Mouse (Mus musculus): ENCODE measurements around the gene Gna14. TPM values are rescaled to one million over a fixed set of nuclear protein-coding genes. Genes with fewer than 3 reads are reported as not detected.

Gna14 gene
- polyA plus RNA-seq, 1 experiment from 2014 or later: 0.66 TPM

GRCm38 (mm10) chr19:16514201-16514600 lies 78.6 kb downstream of the Gna14 start:
- no peaks in the 10 kb centered on the region for H3K9me3 ChIP-seq (ENCODE audit: control insufficient read depth, low read length)
- no peak for ATAC-seq (ENCODE audit: low read depth)
- 79% methylated on average over 4 of the region's 4 CpGs for WGBS

GRCm38 (mm10) chr19:16518569-16518968 lies 83.0 kb downstream of the Gna14 start:
- H3K4me2 ChIP-seq (ENCODE audit: low read depth, low read length): no peak overlapping the region
- H3K9me3 ChIP-seq (ENCODE audit: control insufficient read depth, low read length): no peaks in the 10 kb centered on the region
- H3K9ac ChIP-seq (replicated peaks; ENCODE audit: low read depth, low read length): no peak overlapping the region
- no peaks in the 10 kb centered on the region for H3K27me3 ChIP-seq (ENCODE audit: control insufficient read depth, insufficient read depth, low read length)
- H3K4me1 ChIP-seq (ENCODE audit: control insufficient read depth, insufficient read depth, low read length): no peaks in the 10 kb centered on the region
- H3K36me3 ChIP-seq (ENCODE audit: control insufficient read depth, insufficient read depth, low read length): no peaks in the 10 kb centered on the region
- no peak for ATAC-seq (ENCODE audit: low read depth)
- H3K27ac ChIP-seq (ENCODE audit: low read depth, low read length): no peak overlapping the region
- WGBS: 83% methylated on average over 3 of the region's 3 CpGs
- no peak overlapping the region for H3K4me3 ChIP-seq (ENCODE audit: low read depth, low read length)

More at GRCm38 (mm10) chr19:16514201-16514600, 78.6 kb downstream of the Gna14 start:
- H3K36me3 ChIP-seq (ENCODE audit: control insufficient read depth, insufficient read depth, low read length): no peaks in the 10 kb centered on the region
- no peaks in the 10 kb centered on the region for H3K27me3 ChIP-seq (ENCODE audit: control insufficient read depth, insufficient read depth, low read length)
- no peak overlapping the region for H3K9ac ChIP-seq (replicated peaks; ENCODE audit: low read depth, low read length)
- no peaks in the 10 kb centered on the region for H3K4me1 ChIP-seq (ENCODE audit: control insufficient read depth, insufficient read depth, low read length)
- H3K27ac ChIP-seq (ENCODE audit: low read depth, low read length): no peak overlapping the region
- H3K4me2 ChIP-seq (ENCODE audit: low read depth, low read length): no peak overlapping the region
- H3K4me3 ChIP-seq (ENCODE audit: low read depth, low read length): no peak overlapping the region

GRCm38 (mm10) chr19:16520608-16521007 lies 85.0 kb downstream of the Gna14 start:
- H3K27me3 ChIP-seq (ENCODE audit: control insufficient read depth, insufficient read depth, low read length): no peaks in the 10 kb centered on the region
- H3K4me1 ChIP-seq (ENCODE audit: control insufficient read depth, insufficient read depth, low read length): no peaks in the 10 kb centered on the region
- no peaks in the 10 kb centered on the region for H3K36me3 ChIP-seq (ENCODE audit: control insufficient read depth, insufficient read depth, low read length)
- H3K27ac ChIP-seq (ENCODE audit: low read depth, low read length): no peak overlapping the region
- no peak overlapping the region for H3K4me3 ChIP-seq (ENCODE audit: low read depth, low read length)
- no peak overlapping the region for H3K9ac ChIP-seq (replicated peaks; ENCODE audit: low read depth, low read length)
- WGBS: 95% methylated on average over 3 of the region's 3 CpGs
- H3K9me3 ChIP-seq (ENCODE audit: control insufficient read depth, low read length): no peaks in the 10 kb centered on the region
- H3K4me2 ChIP-seq (ENCODE audit: low read depth, low read length): no peak overlapping the region
- ATAC-seq (ENCODE audit: low read depth): no peak

GRCm38 (mm10) chr19:16526302-16526880 lies 90.8 kb downstream of the Gna14 start:
- Histone ChIP-seq H3K36me3 (ENCODE audit: control insufficient read depth, insufficient read depth, low read length) (no peaks in the 10 kb centered on the region), H3K27me3 (ENCODE audit: control insufficient read depth, insufficient read depth, low read length) (no peaks in the 10 kb centered on the region), H3K4me1 (ENCODE audit: control insufficient read depth, insufficient read depth, low read length) (no peaks in the 10 kb centered on the region), H3K9me3 (ENCODE audit: control insufficient read depth, low read length) (no peaks in the 10 kb centered on the region), H3K27ac (ENCODE audit: low read depth, low read length) (no peak overlapping the region), H3K9ac (replicated peaks; ENCODE audit: low read depth, low read length) (no peak overlapping the region), H3K4me3 (ENCODE audit: low read depth, low read length) (no peak overlapping the region), H3K4me2 (ENCODE audit: low read depth, low read length) (no peak overlapping the region)
- ATAC-seq (ENCODE audit: low read depth): no peak
- WGBS: 92% methylated on average over 9 of the region's 9 CpGs

- Histone ChIP-seq H3K9me3 (ENCODE audit: control insufficient read depth, low read length) (no peaks in the 10 kb centered on the region), H3K27ac (ENCODE audit: low read depth, low read length) (no peak overlapping the region), H3K36me3 (ENCODE audit: control insufficient read depth, insufficient read depth, low read length) (no peaks in the 10 kb centered on the region), H3K4me1 (ENCODE audit: control insufficient read depth, insufficient read depth, low read length) (no peaks in the 10 kb centered on the region), H3K9ac (replicated peaks; ENCODE audit: low read depth, low read length) (no peak overlapping the region), H3K4me2 (ENCODE audit: low read depth, low read length) (no peak overlapping the region), H3K4me3 (ENCODE audit: low read depth, low read length) (no peak overlapping the region), H3K27me3 (ENCODE audit: control insufficient read depth, insufficient read depth, low read length) (no peaks in the 10 kb centered on the region)
- no peak for ATAC-seq (ENCODE audit: low read depth)
- 76% methylated on average over 5 of the region's 5 CpGs for WGBS
Observed at GRCm38 (mm10) chr19:16527031-16527430, 91.5 kb downstream of the Gna14 start.

GRCm38 (mm10) chr19:16528225-16528828 lies 92.8 kb downstream of the Gna14 start:
- Histone ChIP-seq H3K36me3 (ENCODE audit: control insufficient read depth, insufficient read depth, low read length) (no peaks in the 10 kb centered on the region), H3K27ac (ENCODE audit: low read depth, low read length) (no peak overlapping the region), H3K4me2 (ENCODE audit: low read depth, low read length) (no peak overlapping the region), H3K9me3 (ENCODE audit: control insufficient read depth, low read length) (no peaks in the 10 kb centered on the region), H3K9ac (replicated peaks; ENCODE audit: low read depth, low read length) (no peak overlapping the region), H3K4me3 (ENCODE audit: low read depth, low read length) (no peak overlapping the region), H3K4me1 (ENCODE audit: control insufficient read depth, insufficient read depth, low read length) (no peaks in the 10 kb centered on the region), H3K27me3 (ENCODE audit: control insufficient read depth, insufficient read depth, low read length) (no peaks in the 10 kb centered on the region)
- no peak for ATAC-seq (ENCODE audit: low read depth)
- 71% methylated on average over 3 of the region's 3 CpGs for WGBS

GRCm38 (mm10) chr19:16529293-16529920 lies 93.8 kb downstream of the Gna14 start:
- no peak for ATAC-seq (ENCODE audit: low read depth)
- H3K9me3 ChIP-seq (ENCODE audit: control insufficient read depth, low read length): no peaks in the 10 kb centered on the region
- no peaks in the 10 kb centered on the region for H3K27me3 ChIP-seq (ENCODE audit: control insufficient read depth, insufficient read depth, low read length)
- no peak overlapping the region for H3K9ac ChIP-seq (replicated peaks; ENCODE audit: low read depth, low read length)
- no peak overlapping the region for H3K27ac ChIP-seq (ENCODE audit: low read depth, low read length)
- H3K36me3 ChIP-seq (ENCODE audit: control insufficient read depth, insufficient read depth, low read length): no peaks in the 10 kb centered on the region
- no peak overlapping the region for H3K4me2 ChIP-seq (ENCODE audit: low read depth, low read length)
- no peaks in the 10 kb centered on the region for H3K4me1 ChIP-seq (ENCODE audit: control insufficient read depth, insufficient read depth, low read length)
- H3K4me3 ChIP-seq (ENCODE audit: low read depth, low read length): no peak overlapping the region

GRCm38 (mm10) chr19:16529999-16530398 lies 94.4 kb downstream of the Gna14 start:
- no peak overlapping the region for H3K9ac ChIP-seq (replicated peaks; ENCODE audit: low read depth, low read length)
- H3K27me3 ChIP-seq (ENCODE audit: control insufficient read depth, insufficient read depth, low read length): no peaks in the 10 kb centered on the region
- no peaks in the 10 kb centered on the region for H3K9me3 ChIP-seq (ENCODE audit: control insufficient read depth, low read length)
- no peaks in the 10 kb centered on the region for H3K4me1 ChIP-seq (ENCODE audit: control insufficient read depth, insufficient read depth, low read length)
- ATAC-seq (ENCODE audit: low read depth): no peak
- no peak overlapping the region for H3K27ac ChIP-seq (ENCODE audit: low read depth, low read length)
- 91% methylated on average over 4 of the region's 4 CpGs for WGBS
- H3K36me3 ChIP-seq (ENCODE audit: control insufficient read depth, insufficient read depth, low read length): no peaks in the 10 kb centered on the region
- H3K4me3 ChIP-seq (ENCODE audit: low read depth, low read length): no peak overlapping the region
- no peak overlapping the region for H3K4me2 ChIP-seq (ENCODE audit: low read depth, low read length)

- Histone ChIP-seq H3K9me3 (ENCODE audit: control insufficient read depth, low read length) (no peaks in the 10 kb centered on the region), H3K4me2 (ENCODE audit: low read depth, low read length) (no peak overlapping the region), H3K27ac (ENCODE audit: low read depth, low read length) (no peak overlapping the region), H3K4me3 (ENCODE audit: low read depth, low read length) (no peak overlapping the region), H3K9ac (replicated peaks; ENCODE audit: low read depth, low read length) (no peak overlapping the region), H3K27me3 (ENCODE audit: control insufficient read depth, insufficient read depth, low read length) (no peaks in the 10 kb centered on the region), H3K4me1 (ENCODE audit: control insufficient read depth, insufficient read depth, low read length) (no peaks in the 10 kb centered on the region), H3K36me3 (ENCODE audit: control insufficient read depth, insufficient read depth, low read length) (no peaks in the 10 kb centered on the region)
- WGBS: 77% methylated on average over 2 of the region's 2 CpGs
- no peak for ATAC-seq (ENCODE audit: low read depth)
Observed at GRCm38 (mm10) chr19:16534311-16534710, 98.7 kb downstream of the Gna14 start.

Measured in neural tube, embryonic 14.5 days (tissue).